Comparison of ENCODE assay signal across 9 mouse cellular contexts in the genomic region with DNA sequence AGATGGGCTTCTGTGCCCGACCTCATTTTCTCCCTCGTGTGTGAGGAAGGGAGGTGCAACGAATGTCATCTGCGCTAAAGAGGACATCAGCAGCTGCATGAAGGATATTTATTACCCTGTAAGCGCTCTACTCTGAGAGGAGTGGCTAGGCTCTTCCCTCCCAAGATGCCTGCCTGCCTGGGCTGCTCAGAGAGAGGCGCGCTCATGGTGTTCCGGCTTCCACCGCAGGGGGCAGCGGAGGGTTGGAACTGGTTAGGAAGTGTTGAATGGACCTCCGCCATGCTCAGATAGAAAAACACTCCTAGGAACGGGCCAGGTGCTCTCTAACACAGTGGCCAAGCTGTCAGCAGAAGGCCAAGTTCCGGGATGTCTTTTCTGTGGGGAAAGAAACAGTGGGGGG. TPM values are rescaled to one million over a fixed set of nuclear protein-coding genes. Genes with fewer than 3 reads are reported as not detected.
DNase-seq lines count a peak whose midpoint lies in the region; ATAC-seq and TF ChIP-seq lines count a peak whose summit lies in the region.
"Had no signal": no experiment of that assay in that cellular context is flagged by ENCODE, and none has a peak within 500 bp of the region (broad histone marks: within the 10 kb centered on the region; RNA-seq: fewer than 3 reads in every experiment).

No protein-coding gene starts in this region.

- peak overlapping the region; percentile 60; the same call in 1 of the 2 replicates for H3K27ac ChIP-seq in forebrain, embryonic 10.5 days
- H3K27ac ChIP-seq in layer of hippocampus, adult 2 months, result no peak overlapping the region
- no peak overlapping the region for H3K27ac ChIP-seq in lung, postnatal 0 days (ENCODE audit: low read length)

- peaks cover 4% of the 10 kb centered on the region; the same call in 1 of the 2 replicates for H3K27me3 ChIP-seq in forebrain, embryonic 10.5 days (ENCODE audit: poor library complexity, severe bottlenecking)
- H3K27me3 ChIP-seq in lung, postnatal 0 days (replicated peaks; ENCODE audit: insufficient read depth, low read length), result no peaks in the 10 kb centered on the region

- peak; percentile 95 for DNase-seq in R1 (ENCODE audit: low read depth, low spot score)
- peak; percentile 43 for DNase-seq in c-Kit-positive CD71-negative TER-119-negative erythroid progenitor cells, embryonic 14.5 days (ENCODE audit: low read depth)
- DNase-seq in forebrain, embryonic 10.5 days (ENCODE audit: extremely low spot score, low spot score), result peak; percentile 82
- DNase-seq in layer of hippocampus, adult 2 months (ENCODE audit: low spot score in 2 of 2), result peak; percentile 72 to 73
- peak; percentile 68 for DNase-seq in lung, postnatal 0 days (ENCODE audit: low spot score)
- peak; percentile 76 for DNase-seq in retina, postnatal 7 days (ENCODE audit: low read depth, low spot score)
- no peak for DNase-seq in natural killer cell, adult 2 months (ENCODE audit: low spot score in 2 of 2)

- no peaks in the 10 kb centered on the region for H3K9me3 ChIP-seq in forebrain, embryonic 10.5 days
- H3K9me3 ChIP-seq in lung, postnatal 0 days (ENCODE audit: low read length), result no peaks in the 10 kb centered on the region

- peaks cover 16% of the 10 kb centered on the region for H3K4me1 ChIP-seq in forebrain, embryonic 10.5 days
- no peaks in the 10 kb centered on the region for H3K4me1 ChIP-seq in lung, postnatal 0 days (ENCODE audit: insufficient read depth, low read depth, low read length)

- no peak for TF ChIP-seq EP300 in lung, postnatal 0 days (IDR thresholded peaks at IDR 0.05)

- H3K4me3 ChIP-seq in forebrain, embryonic 10.5 days, result peak overlapping the region; percentile 52
- H3K4me3 ChIP-seq in layer of hippocampus, adult 2 months, result peak overlapping the region; percentile 22; the same call in 1 of the 2 replicates
- H3K4me3 ChIP-seq in lung, postnatal 0 days (ENCODE audit: low read depth, low read length), result no peak overlapping the region

- H3K4me2 ChIP-seq in lung, postnatal 0 days (replicated peaks; ENCODE audit: low read depth, low read length), result no peak overlapping the region

- no peaks in the 10 kb centered on the region for H3K36me3 ChIP-seq in forebrain, embryonic 10.5 days (replicated peaks)
- no peaks in the 10 kb centered on the region for H3K36me3 ChIP-seq in lung, postnatal 0 days (ENCODE audit: insufficient read depth, low read length)

- peak; percentile 74 for TF ChIP-seq CTCF in layer of hippocampus, adult 2 months (conservative IDR thresholded peaks at IDR 0.05)
- peak; percentile 74 for TF ChIP-seq CTCF in lung, postnatal 0 days (IDR thresholded peaks at IDR 0.05)

- peak; percentile 70 to 75; a peak in 3 of 4 replicates for ATAC-seq in hematopoietic stem cell, adult 5-6 weeks (replicated peaks in 1 of 2; ENCODE audit: insufficient read depth in 1 of 2, low FRiP score in 2 of 2, low TSS enrichment in 1 of 2, low read depth in 1 of 2, poor library complexity in 2 of 2, severe bottlenecking in 2 of 2)
- ATAC-seq in lung, postnatal 0 days, result peak; percentile 81

- 6% methylated on average over 13 of the region's 13 CpGs for WGBS in forebrain, embryonic 10.5 days
- WGBS in lung, postnatal 0 days, result 3% methylated on average over 12 of the region's 13 CpGs

- no peak overlapping the region for H3K9ac ChIP-seq in lung, postnatal 0 days (replicated peaks; ENCODE audit: low read depth)

RNA-seq across cellular contexts. Expression of a gene that starts 3.6 kb away (rescaled TPM):
- 0.66 and 0.86 TPM in 2 replicates for polyA plus RNA-seq in forebrain, embryonic 10.5 days (2016; fragmentation: Nextera tagmentation; extraction: Ambion mirVana)
- not detected in 2 replicates for total RNA-seq in hematopoietic stem cell, adult 5-6 weeks (2017)
- 1 to 10 TPM in 1 of 2 experiments, under 1 TPM in 1; 0.86 to 1.4 TPM for total RNA-seq in layer of hippocampus, adult 2 months (2021)
- 0.29 TPM in 1 of 2 replicates, not detected in the other for polyA plus RNA-seq in lung, postnatal 0 days (2015; fragmentation: Nextera tagmentation; extraction: Ambion mirVana)

RNA-seq across cellular contexts. Expression of a gene that starts 14.0 kb away (rescaled TPM):
- polyA plus RNA-seq in forebrain, embryonic 10.5 days (2016; fragmentation: Nextera tagmentation; extraction: Ambion mirVana), result not detected in 2 replicates
- not detected in 2 replicates for total RNA-seq in hematopoietic stem cell, adult 5-6 weeks (2017)
- total RNA-seq in layer of hippocampus, adult 2 months (2021), result not detected
- polyA plus RNA-seq in lung, postnatal 0 days (2015; fragmentation: Nextera tagmentation; extraction: Ambion mirVana), result not detected in 2 replicates
- total RNA-seq: gastrocnemius, adult 8-10 months had no signal

RNA-seq across cellular contexts. Expression of a gene that starts 18.0 kb away (rescaled TPM):
- polyA plus RNA-seq in forebrain, embryonic 10.5 days (2016; fragmentation: Nextera tagmentation; extraction: Ambion mirVana), result not detected in 2 replicates
- total RNA-seq in hematopoietic stem cell, adult 5-6 weeks (2017), result not detected in 2 replicates
- total RNA-seq in layer of hippocampus, adult 2 months (2021), result not detected
- polyA plus RNA-seq in lung, postnatal 0 days (2015; fragmentation: Nextera tagmentation; extraction: Ambion mirVana), result not detected in 2 replicates
- total RNA-seq: gastrocnemius, adult 8-10 months had no signal

RNA-seq across cellular contexts. Expression of a gene that starts 54.0 kb away (rescaled TPM):
- 3.5 TPM in 2 replicates for polyA plus RNA-seq in forebrain, embryonic 10.5 days (2016; fragmentation: Nextera tagmentation; extraction: Ambion mirVana)
- 10.4 and 12.3 TPM in 2 replicates for total RNA-seq in hematopoietic stem cell, adult 5-6 weeks (2017)
- total RNA-seq in layer of hippocampus, adult 2 months (2021), result 10 to 100 TPM; 10.4 to 13.9 TPM
- 3.7 and 4.0 TPM in 2 replicates for polyA plus RNA-seq in lung, postnatal 0 days (2015; fragmentation: Nextera tagmentation; extraction: Ambion mirVana)

Comparison
In these comparisons a context has a peak if more than half of its experiments do, and no peak if none do; other contexts are left out.
1. DNase-seq: peak in R1 (single experiment), c-Kit-positive CD71-negative TER-119-negative erythroid progenitor cells, embryonic 14.5 days (single experiment), forebrain, embryonic 10.5 days (single experiment), layer of hippocampus, adult 2 months (2 of 2), lung, postnatal 0 days (single experiment) and retina, postnatal 7 days (single experiment); none in natural killer cell, adult 2 months (0 of 2).